Mouse (Mus musculus): ENCODE results near the gene Olfr178.

The Olfr178 gene

DNA sequence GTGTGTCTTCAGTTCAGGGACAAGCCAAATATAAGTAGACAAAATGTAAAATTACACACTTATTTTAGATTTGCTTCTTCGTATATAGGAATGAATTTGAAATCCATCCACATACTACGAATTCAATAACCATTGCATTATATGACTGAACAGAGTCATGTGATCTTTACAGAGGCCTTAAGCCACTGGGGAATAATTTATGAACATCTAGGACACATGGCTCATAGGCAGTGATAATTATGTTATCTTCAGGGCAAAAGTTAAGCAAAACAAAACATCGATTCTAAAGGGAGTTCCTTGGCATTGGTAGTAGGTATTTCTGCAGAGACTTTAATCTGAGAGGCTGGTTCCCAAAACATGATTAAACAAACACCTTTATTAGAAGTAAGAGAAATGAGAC, at the start of gene Olfr178:
Gene Olfr178 (minus strand): TSS at position 101 of the 400 bp plus-strand sequence.
- DNase-seq: no peak

DNA sequence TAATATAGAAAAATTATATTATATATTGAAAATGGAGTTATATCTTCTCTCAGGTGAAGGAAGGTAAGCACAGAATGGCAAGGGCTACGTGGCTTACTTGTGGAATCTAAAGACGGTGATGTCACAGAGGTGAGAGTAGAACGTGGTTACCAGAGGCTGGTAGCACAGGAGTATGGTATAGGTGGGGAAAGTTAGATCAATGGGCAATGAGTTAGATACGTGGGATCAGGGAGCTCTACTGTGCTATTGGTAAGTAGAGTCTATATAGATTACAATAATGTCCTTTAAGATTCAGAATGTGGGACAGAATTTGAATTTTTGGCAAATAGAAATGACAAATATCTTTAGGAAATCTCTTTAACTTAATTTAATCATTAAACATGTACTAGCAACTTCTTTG, 37.4 kb upstream of the Olfr178 start, which contains the start of gene Olfr180:
Gene Olfr180 (minus strand): TSS at position 101 of the 400 bp plus-strand sequence.
- DNase-seq: no peak

DNA sequence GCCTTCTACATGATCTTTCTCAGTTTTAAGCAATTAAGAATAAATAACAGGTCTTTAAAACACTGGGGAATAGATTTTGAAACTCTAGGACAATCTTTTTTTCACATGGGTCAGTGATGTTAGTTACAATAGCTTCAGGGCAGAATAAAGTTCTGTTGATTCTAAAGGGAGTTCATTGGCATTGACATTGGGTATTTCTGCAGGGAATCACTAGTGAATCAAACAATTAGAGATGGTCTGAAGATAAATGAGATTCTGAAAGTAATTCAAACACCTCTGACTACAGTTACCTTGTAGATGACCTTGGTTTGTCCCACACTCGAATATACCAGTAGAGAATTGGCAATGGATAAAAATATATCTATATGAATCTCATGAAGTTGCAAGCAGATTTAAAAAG, 36.8 kb upstream of the Olfr178 start, which contains the start of gene Olfr181:
Gene Olfr181 (minus strand): TSS at position 101 of the 400 bp plus-strand sequence.
- no peak for DNase-seq

DNA sequence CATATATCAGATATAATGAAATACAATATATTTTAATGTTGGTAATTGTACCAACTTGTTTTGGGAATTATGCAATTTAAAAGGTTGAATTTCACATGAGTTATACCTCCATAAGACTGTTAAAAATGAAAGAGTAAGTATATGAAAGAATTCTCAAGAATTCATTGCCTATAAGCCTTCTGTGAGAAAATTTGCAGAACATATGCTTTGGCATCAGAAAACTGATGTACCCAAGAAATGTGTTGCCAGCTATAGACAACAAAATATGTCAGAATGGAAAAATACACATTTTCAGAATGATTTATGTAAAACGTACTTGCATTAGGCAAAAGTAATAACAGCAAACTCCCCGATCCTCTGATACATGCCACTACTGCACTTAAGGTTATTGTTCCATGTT, 7.4 kb downstream of the Olfr178 start:
- DNase-seq: no peak

DNA sequence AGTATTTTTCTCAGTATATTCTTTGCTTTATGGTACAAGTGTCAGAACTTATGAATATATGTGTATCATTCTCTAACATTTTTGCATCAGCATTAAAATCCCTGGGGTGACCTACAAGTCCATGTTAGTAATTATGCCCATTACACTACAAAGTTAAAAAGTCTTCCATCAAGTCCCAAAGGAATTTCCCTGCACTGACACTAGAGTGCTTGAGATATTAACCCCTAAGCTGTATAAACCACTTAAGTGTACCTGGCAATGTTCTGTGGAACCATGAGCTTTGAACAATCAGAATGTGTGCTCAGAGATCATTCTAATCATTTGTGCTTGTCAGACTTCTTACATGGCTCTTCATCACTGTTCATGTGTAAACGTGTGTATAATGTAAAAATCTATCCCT, 17.2 kb downstream of the Olfr178 start, which contains the start of gene Olfr177:
Gene Olfr177 (minus strand): TSS at position 101 of the 400 bp plus-strand sequence.
- no peak for DNase-seq

DNA sequence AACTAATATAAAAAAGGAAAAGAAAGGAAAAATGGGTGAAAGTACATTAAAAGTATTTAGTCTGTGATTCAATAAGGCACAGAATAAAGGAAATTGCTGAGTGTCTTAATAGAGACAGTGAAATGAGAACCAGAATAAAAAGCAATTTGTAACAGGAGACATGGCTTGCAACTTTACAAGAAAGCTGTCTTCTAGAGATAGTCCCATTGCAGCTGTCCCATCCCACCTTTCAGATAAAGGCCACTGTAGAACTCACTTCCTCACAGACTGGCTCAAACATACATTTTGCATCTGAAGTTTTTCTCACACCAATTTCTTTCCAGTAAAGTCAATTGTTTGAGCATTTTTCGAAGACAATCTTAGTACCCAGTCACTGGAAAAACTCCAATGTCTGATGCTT, 30.4 kb downstream of the Olfr178 start:
- no peak for DNase-seq

DNA sequence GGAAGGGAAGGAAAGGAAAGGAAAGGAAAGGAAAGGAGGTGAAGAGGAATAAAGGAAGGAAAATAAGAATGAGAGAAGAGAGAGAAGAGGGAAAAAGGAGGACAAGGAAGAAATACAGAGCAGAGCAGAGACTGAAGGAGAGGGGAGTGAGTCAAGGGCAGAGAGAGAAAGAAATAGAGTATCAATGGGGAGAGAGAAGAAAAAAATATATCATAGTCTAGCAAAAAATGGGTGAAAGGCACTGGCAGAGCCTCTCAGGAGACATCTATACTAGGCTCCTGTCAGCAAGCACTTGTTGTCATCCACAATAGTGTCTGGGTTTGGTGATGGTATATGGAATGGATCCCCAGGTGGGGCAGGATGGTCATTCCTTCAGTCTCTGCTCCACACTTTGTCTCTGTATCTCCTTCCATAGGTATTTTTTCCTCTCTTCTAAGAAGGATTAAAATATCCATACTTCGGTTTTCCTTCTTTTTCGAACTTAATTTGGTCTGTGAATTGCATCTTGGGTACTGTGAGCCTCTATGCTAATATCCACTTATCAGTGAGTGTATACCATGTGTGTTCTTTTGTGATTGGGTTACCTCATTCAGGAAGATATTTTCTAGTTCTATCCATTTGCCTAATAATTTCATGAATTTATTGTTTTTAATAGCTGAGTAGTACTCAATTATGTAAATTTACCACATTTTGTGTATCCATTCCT, 31.7 kb downstream of the Olfr178 start:
- DNase-seq: no peak

Data from kidney, postnatal 36 days (tissue).